Mouse (Mus musculus) heart, embryonic 13.5 days (tissue): ENCODE data around the gene Sfi1. TPM values are rescaled to one million over a fixed set of nuclear protein-coding genes. Genes with fewer than 3 reads are reported as not detected.
"Not testable (repeated sequence)": the region's sequence is repeated elsewhere in the genome, so short reads cannot be mapped to it uniquely, and the experiment has no call there.

ENCODE experiments used
- ATAC-seq: fragments of 200-750 bp; cut with Nextera tagmentation; 2 replicates; pipeline ENCODE4 v1.8.0; 2017; ENCODE audit warnings: moderate TSS enrichment; ENCODE audit not compliant: insufficient number of reproducible peaks, low FRiP score, low TSS enrichment; ENCODE audit errors: extremely low read depth
- H3K27ac ChIP-seq: fragments of 300-500 bp; sonication (generic); replicated peaks from 2 replicates; pipeline ENCODE4 v1.5.1; 2015; ENCODE audit warnings: moderate library complexity, mild to moderate bottlenecking, inconsistent platforms
- H3K27me3 ChIP-seq: fragments of 300-500 bp; sonication (generic); replicated peaks from 2 replicates; pipeline ENCODE4 v1.6.1; 2015; ENCODE audit warnings: mild to moderate bottlenecking, inconsistent platforms
- H3K36me3 ChIP-seq: fragments of 300-500 bp; sonication (generic); 2 replicates; pipeline ENCODE4 v1.6.1; 2015; ENCODE audit warnings: mild to moderate bottlenecking, inconsistent platforms
- H3K4me1 ChIP-seq: fragments of 300-500 bp; sonication (generic); 2 replicates; pipeline ENCODE4 v1.6.1; 2015; ENCODE audit warnings: inconsistent platforms
- H3K4me2 ChIP-seq: fragments of 300-500 bp; sonication (generic); 2 replicates; pipeline ENCODE4 v1.6.1; 2015; ENCODE audit warnings: inconsistent platforms, mild to moderate bottlenecking, moderate library complexity
- H3K4me3 ChIP-seq: fragments of 300-500 bp; sonication (generic); 2 replicates; pipeline ENCODE4 v1.5.1; 2015; ENCODE audit warnings: moderate library complexity, mild to moderate bottlenecking, inconsistent platforms
- H3K9ac ChIP-seq: fragments of 300-500 bp; sonication (generic); 2 replicates; pipeline ENCODE4 v1.6.1; 2015; ENCODE audit warnings: inconsistent platforms, mild to moderate bottlenecking, moderate library complexity
- H3K9me3 ChIP-seq: fragments of 300-500 bp; sonication (generic); 2 replicates; pipeline ENCODE4 v1.6.1; 2016; ENCODE audit warnings: inconsistent platforms
- WGBS: fragments of 180-500 bp; shearing (Covaris S2); methylation state at CpG from one replicate; pipeline ENCODE4 v1.1.7; 2015; ENCODE audit warnings: mixed read lengths; 5-methylcytosine and 5-hydroxymethylcytosine counted together
- polyA plus RNA-seq: library from polyadenylated mRNA; unstranded; fragments of >200 nt; fragmentation: Nextera tagmentation; extraction: Ambion mirVana; gene quantifications from 2 replicates; pipeline ENCODE4 v1.2.1, GENCODE M21; 2015

Gene Sfi1
- polyA plus RNA-seq, 1 experiment from 2014 or later, result 7.3 TPM

GRCm38 (mm10) chr11:3202231-3202701, 9.0 kb upstream of the Sfi1 start, which contains the start of gene Eif4enif1:
Eif4enif1 (plus strand) TSS chr11:3202392.
- Histone ChIP-seq H3K27me3 (no peaks in the 10 kb centered on the region), H3K4me2 (peak within 1 kb of the TSS; percentile 53), H3K27ac (peak within 1 kb of the TSS; percentile 45), H3K9me3 (no peaks in the 10 kb centered on the region), H3K9ac (peak within 1 kb of the TSS; percentile 75), H3K36me3 (peaks cover 28% of the 10 kb centered on the region), H3K4me1 (peaks cover 17% of the 10 kb centered on the region), H3K4me3 (peak within 1 kb of the TSS; percentile 50)
- under 1% methylated on average over 42 of the region's 57 CpGs for WGBS
- ATAC-seq, result peak; percentile 55

GRCm38 (mm10) chr11:3201326-3202230, 8.3 kb upstream of the Sfi1 start:
- ATAC-seq, result no peak
- WGBS, result 7% methylated on average over 16 of the region's 16 CpGs
- Histone ChIP-seq H3K4me3 (peak overlapping the region; percentile 50), H3K9me3 (no peaks in the 10 kb centered on the region), H3K4me1 (peaks cover 17% of the 10 kb centered on the region), H3K27ac (peak overlapping the region; percentile 45; the same call in 1 of the 2 replicates), H3K36me3 (peaks cover 21% of the 10 kb centered on the region), H3K27me3 (no peaks in the 10 kb centered on the region), H3K4me2 (peak overlapping the region; percentile 46), H3K9ac (peak overlapping the region; percentile 75)

- not testable (repeated sequence) for H3K27ac ChIP-seq, H3K4me2 ChIP-seq, H3K27me3 ChIP-seq, ATAC-seq, H3K9me3 ChIP-seq, H3K9ac ChIP-seq, H3K4me3 ChIP-seq
- 85% methylated on average over 6 of the region's 7 CpGs for WGBS
- Histone ChIP-seq H3K36me3 (peaks cover 12% of the 10 kb centered on the region), H3K4me1 (peaks cover 17% of the 10 kb centered on the region)
These were observed 7.4 kb upstream of the Sfi1 start for GRCm38 (mm10) chr11:3200636-3201035.

- H3K9ac ChIP-seq, H3K4me2 ChIP-seq, H3K36me3 ChIP-seq, ATAC-seq, H3K4me3 ChIP-seq, H3K4me1 ChIP-seq, H3K27ac ChIP-seq, H3K27me3 ChIP-seq: not testable (repeated sequence)
- 70% methylated on average over 1 of the region's 1 CpGs for WGBS
- H3K9me3 ChIP-seq, result peaks cover 11% of the 10 kb centered on the region
These were observed 10.6 kb downstream of the Sfi1 start for GRCm38 (mm10) chr11:3182707-3183106.

- not testable (repeated sequence) for H3K4me1 ChIP-seq, H3K4me3 ChIP-seq, H3K27ac ChIP-seq, ATAC-seq, H3K4me2 ChIP-seq, H3K9ac ChIP-seq, H3K27me3 ChIP-seq
- peaks cover 10% of the 10 kb centered on the region for H3K36me3 ChIP-seq
- WGBS, result 57% methylated on average over 1 of the region's 1 CpGs
- peaks cover 11% of the 10 kb centered on the region for H3K9me3 ChIP-seq
These were observed 11.3 kb downstream of the Sfi1 start for GRCm38 (mm10) chr11:3181971-3182370.

GRCm38 (mm10) chr11:3181250-3181649, 12.0 kb downstream of the Sfi1 start:
- H3K9ac ChIP-seq, H3K4me2 ChIP-seq, H3K4me3 ChIP-seq, H3K4me1 ChIP-seq, H3K27ac ChIP-seq, H3K27me3 ChIP-seq, ATAC-seq: not testable (repeated sequence)
- 41% methylated on average over 4 of the region's 4 CpGs for WGBS
- peaks cover 11% of the 10 kb centered on the region for H3K9me3 ChIP-seq
- peaks cover 10% of the 10 kb centered on the region for H3K36me3 ChIP-seq

- ATAC-seq, result not testable (repeated sequence)
- WGBS, result 68% methylated on average over 6 of the region's 6 CpGs
These were observed 12.6 kb downstream of the Sfi1 start for GRCm38 (mm10) chr11:3180510-3181160.

GRCm38 (mm10) chr11:3179726-3180092, 13.6 kb downstream of the Sfi1 start:
- not testable (repeated sequence) for ATAC-seq, H3K27me3 ChIP-seq, H3K4me1 ChIP-seq, H3K4me2 ChIP-seq, H3K27ac ChIP-seq, H3K9ac ChIP-seq, H3K4me3 ChIP-seq
- 76% methylated on average over 7 of the region's 7 CpGs for WGBS
- Histone ChIP-seq H3K9me3 (peaks cover 11% of the 10 kb centered on the region), H3K36me3 (peaks cover 10% of the 10 kb centered on the region)

More at GRCm38 (mm10) chr11:3180510-3181160, 12.6 kb downstream of the Sfi1 start:
- H3K27ac ChIP-seq, H3K27me3 ChIP-seq, H3K4me2 ChIP-seq, H3K9ac ChIP-seq, H3K4me3 ChIP-seq, H3K4me1 ChIP-seq: not testable (repeated sequence)
- H3K9me3 ChIP-seq, result peaks cover 11% of the 10 kb centered on the region
- H3K36me3 ChIP-seq, result peaks cover 10% of the 10 kb centered on the region

- WGBS, result 77% methylated on average over 6 of the region's 6 CpGs
- Histone ChIP-seq H3K36me3 (peaks cover 10% of the 10 kb centered on the region), H3K9me3 (peaks cover 11% of the 10 kb centered on the region)
- H3K4me3 ChIP-seq, H3K9ac ChIP-seq, H3K27ac ChIP-seq, H3K4me2 ChIP-seq, H3K4me1 ChIP-seq, ATAC-seq, H3K27me3 ChIP-seq: not testable (repeated sequence)
These were observed 14.1 kb downstream of the Sfi1 start for GRCm38 (mm10) chr11:3178968-3179725.

- H3K36me3 ChIP-seq, H3K9ac ChIP-seq, H3K4me1 ChIP-seq, H3K27me3 ChIP-seq, H3K27ac ChIP-seq, H3K4me3 ChIP-seq, H3K4me2 ChIP-seq: not testable (repeated sequence)
- peak; percentile 35 for ATAC-seq
- peaks cover 15% of the 10 kb centered on the region for H3K9me3 ChIP-seq
- 80% methylated on average over 11 of the region's 11 CpGs for WGBS
These were observed 19.6 kb downstream of the Sfi1 start for GRCm38 (mm10) chr11:3173425-3174318.
